ENCODE assay signal across 19 mouse cellular contexts in the genomic region with DNA sequence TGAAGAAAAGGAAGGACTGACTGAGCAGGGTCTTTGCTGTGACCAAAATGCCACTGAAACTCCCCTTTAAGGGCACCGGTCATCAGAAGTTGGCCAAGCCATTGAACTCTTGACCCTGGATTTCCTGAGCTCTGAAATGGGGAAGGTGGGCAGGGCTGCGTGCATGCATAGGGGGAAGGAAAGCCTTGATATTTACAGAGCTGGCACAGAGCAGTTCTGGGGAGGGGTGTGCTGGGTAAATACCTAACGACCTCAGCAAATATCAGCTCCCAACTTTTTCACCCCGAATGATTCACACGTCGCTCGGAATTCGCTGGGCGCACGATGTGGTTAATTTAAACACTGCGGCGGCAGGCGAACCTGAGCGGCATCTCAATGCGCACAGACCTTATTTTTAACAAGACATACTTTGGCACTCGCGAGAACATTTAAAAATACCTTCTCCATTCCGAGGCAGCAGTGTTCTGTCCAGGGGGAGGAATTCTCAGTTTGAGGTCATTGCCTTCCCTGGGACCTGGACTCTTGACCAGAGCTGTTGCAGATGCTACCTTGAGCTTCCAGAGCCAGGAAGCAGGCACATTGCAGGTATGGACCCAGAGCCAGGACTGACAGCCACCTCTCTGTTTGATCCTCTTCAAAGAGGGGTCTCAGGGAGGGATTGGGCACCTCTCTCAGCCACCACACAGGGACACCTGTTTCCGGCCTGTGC.
DNase-seq lines count a peak whose midpoint lies in the region; ATAC-seq and TF ChIP-seq lines count a peak whose summit lies in the region.
"Had no signal": no experiment of that assay in that cellular context is flagged by ENCODE, and none has a peak within 500 bp of the region (broad histone marks: within the 10 kb centered on the region; RNA-seq: fewer than 3 reads in every experiment).

No protein-coding gene starts in this region.

- H3K27ac ChIP-seq in midbrain, embryonic 11.5 days (ENCODE audit: low read depth, low read length): no peak overlapping the region
- H3K27ac ChIP-seq in midbrain, postnatal 0 days (ENCODE audit: low read depth, low read length): no peak overlapping the region
- H3K27ac ChIP-seq in olfactory bulb, adult 2 months (ENCODE audit: insufficient read depth, low read depth, low read length): peak overlapping the region; percentile 65
- H3K27ac ChIP-seq: embryonic facial prominence, embryonic 10.5 days; heart, embryonic 13.5 days; hindbrain, embryonic 14.5 days; limb, embryonic 10.5 days; liver, embryonic 14.5 days; macrophage; midbrain, embryonic 12.5 days had no signal

- H3K9ac ChIP-seq in midbrain, embryonic 11.5 days (ENCODE audit: low read length): no peak overlapping the region
- no peak overlapping the region for H3K9ac ChIP-seq in midbrain, postnatal 0 days (replicated peaks; ENCODE audit: low read length, poor library complexity, severe bottlenecking)
- H3K9ac ChIP-seq: heart, embryonic 13.5 days; hindbrain, embryonic 14.5 days; liver, embryonic 14.5 days; midbrain, embryonic 12.5 days had no signal

- TF ChIP-seq POLR2A in brain, embryonic 14.5 days (IDR thresholded peaks at IDR 0.05; ENCODE audit: borderline replicate concordance, extremely low read depth, insufficient read depth, insufficient read length, poor library complexity, severe bottlenecking): no peak
- no peak for TF ChIP-seq POLR2A in olfactory bulb, adult 2 months (IDR thresholded peaks at IDR 0.05; ENCODE audit: insufficient read depth, low read depth, low read length)

- H3K4me1 ChIP-seq in midbrain, embryonic 11.5 days (ENCODE audit: control insufficient read depth, insufficient read depth, low read length): no peaks in the 10 kb centered on the region
- H3K4me1 ChIP-seq in midbrain, postnatal 0 days (ENCODE audit: insufficient read depth, low read length): no peaks in the 10 kb centered on the region
- H3K4me1 ChIP-seq in olfactory bulb, adult 2 months (ENCODE audit: control insufficient read depth, insufficient read depth, low read length): peaks cover 54% of the 10 kb centered on the region
- H3K4me1 ChIP-seq: heart, embryonic 13.5 days had no signal

- no peak overlapping the region for H3K4me3 ChIP-seq in midbrain, embryonic 11.5 days (ENCODE audit: low read depth, low read length)
- H3K4me3 ChIP-seq in midbrain, postnatal 0 days (ENCODE audit: low read depth, low read length): no peak overlapping the region
- H3K4me3 ChIP-seq in olfactory bulb, adult 2 months (ENCODE audit: insufficient read depth, low read depth, low read length): no peak overlapping the region
- H3K4me3 ChIP-seq: embryonic facial prominence, embryonic 10.5 days; heart, embryonic 13.5 days; limb, embryonic 10.5 days; midbrain, embryonic 12.5 days had no signal

- no peaks in the 10 kb centered on the region for H3K36me3 ChIP-seq in midbrain, embryonic 11.5 days (ENCODE audit: control insufficient read depth, insufficient read depth, low read length)
- no peaks in the 10 kb centered on the region for H3K36me3 ChIP-seq in midbrain, postnatal 0 days (ENCODE audit: insufficient read depth, low read length)
- H3K36me3 ChIP-seq: embryonic facial prominence, embryonic 10.5 days; heart, embryonic 13.5 days; limb, embryonic 10.5 days; midbrain, embryonic 12.5 days had no signal

- ATAC-seq in midbrain, embryonic 11.5 days (ENCODE audit: low FRiP score): no peak
- ATAC-seq in midbrain, postnatal 0 days (ENCODE audit: low FRiP score): no peak

- peak; percentile 48 for DNase-seq in left cerebral cortex, postnatal 36 days (ENCODE audit: low spot score in 2 of 2)
- DNase-seq in left cerebral cortex, adult 11 months (ENCODE audit: low spot score): no peak
- peak; percentile 31 for DNase-seq in midbrain, embryonic 11.5 days (ENCODE audit: low spot score, missing footprints)
- no peak for DNase-seq in midbrain, postnatal 0 days (ENCODE audit: low spot score)
- peak; percentile 26 for DNase-seq in brain, embryonic 14.5 days (ENCODE audit: low read depth)
- no peak for DNase-seq in thymus, postnatal 0 days (ENCODE audit: low spot score)
- DNase-seq: cerebellum, adult 8-10 months; gastrocnemius, postnatal 14 days; layer of hippocampus, adult 9-11 months; retina, postnatal 1 day; thymus, adult 2 months had no signal

- H3K27me3 ChIP-seq in midbrain, embryonic 11.5 days (ENCODE audit: control insufficient read depth, insufficient read depth, low read length): no peaks in the 10 kb centered on the region
- H3K27me3 ChIP-seq in midbrain, postnatal 0 days (ENCODE audit: insufficient read depth, low read length): no peaks in the 10 kb centered on the region

- no peaks in the 10 kb centered on the region for H3K9me3 ChIP-seq in midbrain, embryonic 11.5 days (ENCODE audit: control insufficient read depth, low read length)
- no peaks in the 10 kb centered on the region for H3K9me3 ChIP-seq in midbrain, postnatal 0 days (ENCODE audit: low read length)
- H3K9me3 ChIP-seq: embryonic facial prominence, embryonic 10.5 days; heart, embryonic 13.5 days; limb, embryonic 10.5 days; midbrain, embryonic 12.5 days had no signal

- intact Hi-C loops in left cerebral cortex, postnatal 36 days (cut with DNase I): no loop called here

- no peak for TF ChIP-seq CTCF in midbrain, postnatal 0 days (IDR thresholded peaks at IDR 0.05)
- TF ChIP-seq CTCF in brain, embryonic 14.5 days (IDR thresholded peaks at IDR 0.05; ENCODE audit: borderline replicate concordance, extremely low read depth, insufficient read depth, insufficient read length): no peak
- TF ChIP-seq CTCF in olfactory bulb, adult 2 months (IDR thresholded peaks at IDR 0.05; ENCODE audit: insufficient read depth, low read depth, low read length): no peak

- WGBS in midbrain, embryonic 11.5 days: 80% methylated on average over 19 of the region's 19 CpGs
- 71% methylated on average over 19 of the region's 19 CpGs for WGBS in midbrain, postnatal 0 days
- 59% methylated on average over 19 of the region's 19 CpGs for WGBS in olfactory bulb, adult 2 months

- no peak overlapping the region for H3K4me2 ChIP-seq in midbrain, embryonic 11.5 days
- no peak overlapping the region for H3K4me2 ChIP-seq in midbrain, postnatal 0 days (ENCODE audit: low read depth, low read length, poor library complexity, severe bottlenecking)
- H3K4me2 ChIP-seq: heart, embryonic 13.5 days; hindbrain, embryonic 14.5 days; midbrain, embryonic 12.5 days had no signal

Comparison
In these comparisons a context has a peak if more than half of its experiments do, and no peak if none do; other contexts are left out.
1. DNase-seq: peak in left cerebral cortex, postnatal 36 days (2 of 2), midbrain, embryonic 11.5 days (single experiment) and brain, embryonic 14.5 days (single experiment); none in left cerebral cortex, adult 11 months (single experiment), midbrain, postnatal 0 days (single experiment) and thymus, postnatal 0 days (single experiment).